Mouse (Mus musculus) urinary bladder, adult 2 months (tissue): ENCODE data around the gene Rnft2. TPM values are rescaled to one million over a fixed set of nuclear protein-coding genes. Genes with fewer than 3 reads are reported as not detected.

Experiments
- DNase-seq: peaks from one replicate; pipeline ENCODE4 v3.0.0; 2022; ENCODE audit warnings: low spot score
- polyA plus RNA-seq: library from polyadenylated mRNA; depleted of rRNA; stranded (reverse); fragments of >200 nt; gene quantifications from 2 replicates; pipeline ENCODE4 v1.2.3, GENCODE M21; 2012; rRNA removed

Gene Rnft2
- polyA plus RNA-seq, result 3.7 and 4.3 TPM in 2 replicates

GRCm38 (mm10) chr5:118244606-118245443, at the start of gene Rnft2, which contains the start of gene 2410131K14Rik:
TSS of gene Rnft2 (minus strand) at chr5:118245116.
TSS of gene 2410131K14Rik (plus strand) at chr5:118245227.
- DNase-seq, result peak; percentile 96

GRCm38 (mm10) chr5:118294086-118294864, 49.4 kb upstream of the Rnft2 start:
- DNase-seq, result peak; percentile 73

GRCm38 (mm10) chr5:118292476-118292875, 47.6 kb upstream of the Rnft2 start:
- no peak for DNase-seq

- no peak for DNase-seq
Observed at GRCm38 (mm10) chr5:118291453-118291852, 46.5 kb upstream of the Rnft2 start.

- DNase-seq, result no peak
Observed at GRCm38 (mm10) chr5:118277741-118278495, 33.0 kb upstream of the Rnft2 start.

GRCm38 (mm10) chr5:118276711-118277110, 31.8 kb upstream of the Rnft2 start:
- no peak for DNase-seq

GRCm38 (mm10) chr5:118276281-118276680, 31.4 kb upstream of the Rnft2 start:
- no peak for DNase-seq

- DNase-seq, result no peak
Observed at GRCm38 (mm10) chr5:118274546-118274945, 29.6 kb upstream of the Rnft2 start.

GRCm38 (mm10) chr5:118273446-118273845, 28.5 kb upstream of the Rnft2 start:
- DNase-seq, result no peak

GRCm38 (mm10) chr5:118271449-118272110, 26.7 kb upstream of the Rnft2 start:
- no peak for DNase-seq

GRCm38 (mm10) chr5:118268987-118269386, 24.1 kb upstream of the Rnft2 start:
- DNase-seq, result peak; percentile 76

- no peak for DNase-seq
Observed at GRCm38 (mm10) chr5:118266309-118266708, 21.4 kb upstream of the Rnft2 start.

- DNase-seq, result no peak
Observed at GRCm38 (mm10) chr5:118265366-118265765, 20.4 kb upstream of the Rnft2 start.

- no peak for DNase-seq
Observed at GRCm38 (mm10) chr5:118264279-118264678, 19.4 kb upstream of the Rnft2 start.

- DNase-seq, result no peak
Observed at GRCm38 (mm10) chr5:118262418-118262817, 17.5 kb upstream of the Rnft2 start.

GRCm38 (mm10) chr5:118261181-118261580, 16.3 kb upstream of the Rnft2 start:
- no peak for DNase-seq

GRCm38 (mm10) chr5:118260642-118261041, 15.7 kb upstream of the Rnft2 start:
- no peak for DNase-seq

GRCm38 (mm10) chr5:118260055-118260454, 15.1 kb upstream of the Rnft2 start:
- no peak for DNase-seq

- DNase-seq, result no peak
Observed at GRCm38 (mm10) chr5:118259636-118260035, 14.7 kb upstream of the Rnft2 start.

- no peak for DNase-seq
Observed at GRCm38 (mm10) chr5:118259152-118259551, 14.2 kb upstream of the Rnft2 start.

- no peak for DNase-seq
Observed at GRCm38 (mm10) chr5:118256981-118257380, 12.1 kb upstream of the Rnft2 start.
